Mouse (Mus musculus): ENCODE measurements around the gene Col25a1. TPM values are rescaled to one million over a fixed set of nuclear protein-coding genes. Genes with fewer than 3 reads are reported as not detected.

Col25a1 gene
- polyA plus RNA-seq, 1 experiment from 2014 or later = 25.0 TPM

GRCm38 (mm10) chr3:130291926-130292325, 160.6 kb downstream of the Col25a1 start:
- no peak for ATAC-seq (ENCODE audit: low FRiP score, low read depth)
- no peak overlapping the region for H3K4me3 ChIP-seq
- no peaks in the 10 kb centered on the region for H3K36me3 ChIP-seq
- peaks cover 5% of the 10 kb centered on the region; the same call in 1 of the 2 replicates for H3K4me1 ChIP-seq
- H3K27ac ChIP-seq = no peak overlapping the region
- H3K9ac ChIP-seq = no peak overlapping the region
- WGBS = 89% methylated on average over 5 of the region's 5 CpGs
- H3K9me3 ChIP-seq = no peaks in the 10 kb centered on the region
- no peak overlapping the region for H3K4me2 ChIP-seq (replicated peaks)
- H3K27me3 ChIP-seq = no peaks in the 10 kb centered on the region

DNA sequence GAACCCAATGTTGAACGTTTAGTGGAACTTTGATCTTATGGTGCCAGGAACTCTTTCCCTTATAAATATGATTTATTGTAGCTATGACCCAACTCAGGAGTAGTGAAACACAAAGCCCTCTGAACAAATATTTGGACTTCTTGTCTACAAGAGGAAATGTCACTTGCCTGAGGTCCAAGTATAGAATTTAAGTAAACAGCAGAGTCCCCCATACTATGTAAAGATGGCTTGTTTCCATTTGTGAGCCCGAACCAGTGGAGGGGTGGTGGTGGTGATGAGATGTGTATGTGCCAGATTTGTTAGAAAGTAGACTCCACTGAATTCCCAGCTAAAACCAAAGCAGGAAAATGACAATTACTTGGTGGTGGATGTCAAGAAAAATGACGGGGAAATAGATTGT, 169.2 kb downstream of the Col25a1 start:
- H3K4me2 ChIP-seq (replicated peaks) = no peak overlapping the region
- H3K9ac ChIP-seq = no peak overlapping the region
- H3K27ac ChIP-seq = no peak overlapping the region
- H3K27me3 ChIP-seq = no peaks in the 10 kb centered on the region
- H3K9me3 ChIP-seq = no peaks in the 10 kb centered on the region
- H3K4me1 ChIP-seq = peaks cover 10% of the 10 kb centered on the region
- ATAC-seq (ENCODE audit: low FRiP score, low read depth) = no peak
- H3K36me3 ChIP-seq = no peaks in the 10 kb centered on the region
- no peak overlapping the region for H3K4me3 ChIP-seq
- 66% methylated on average over 3 of the region's 3 CpGs for WGBS

DNA sequence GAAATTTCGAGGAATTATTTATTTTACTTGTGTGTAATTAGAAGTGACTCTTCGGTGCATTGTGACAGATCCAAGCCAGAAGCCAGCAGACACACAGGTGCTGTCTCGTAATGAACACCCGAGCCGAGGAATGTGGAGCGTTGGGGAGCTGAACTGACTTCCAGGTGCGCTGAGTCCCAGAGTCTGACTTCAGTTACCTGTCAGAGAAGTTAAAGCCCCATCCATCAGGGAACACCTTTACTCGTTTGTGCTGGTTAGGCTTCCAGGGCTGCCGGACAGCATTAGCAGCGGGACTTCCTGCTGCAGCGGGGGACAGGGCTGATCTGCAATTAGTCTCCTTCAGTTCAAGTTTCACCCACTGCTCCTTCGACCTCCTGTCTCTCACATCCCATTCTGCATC, 172.3 kb downstream of the Col25a1 start:
- Histone ChIP-seq H3K4me1 (peaks cover 12% of the 10 kb centered on the region), H3K36me3 (no peaks in the 10 kb centered on the region), H3K27me3 (no peaks in the 10 kb centered on the region), H3K4me2 (replicated peaks) (peak overlapping the region; percentile 43), H3K4me3 (0 out of 2 replicates have a peak overlapping the region, but pooled peaks have one; percentile 0), H3K9me3 (no peaks in the 10 kb centered on the region), H3K27ac (no peak overlapping the region), H3K9ac (no peak overlapping the region)
- ATAC-seq (ENCODE audit: low FRiP score, low read depth) = no peak
- 8% methylated on average over 12 of the region's 12 CpGs for WGBS

GRCm38 (mm10) chr3:130304827-130305226, 173.5 kb downstream of the Col25a1 start:
- Histone ChIP-seq H3K9ac (no peak overlapping the region), H3K36me3 (no peaks in the 10 kb centered on the region), H3K9me3 (no peaks in the 10 kb centered on the region), H3K4me1 (peaks cover 15% of the 10 kb centered on the region), H3K4me3 (no peak overlapping the region), H3K4me2 (replicated peaks) (no peak overlapping the region), H3K27me3 (no peaks in the 10 kb centered on the region), H3K27ac (no peak overlapping the region)
- ATAC-seq (ENCODE audit: low FRiP score, low read depth) = no peak
- WGBS = 74% methylated on average over 9 of the region's 9 CpGs

GRCm38 (mm10) chr3:130305686-130306085, 174.4 kb downstream of the Col25a1 start:
- no peak overlapping the region for H3K27ac ChIP-seq
- H3K9ac ChIP-seq = no peak overlapping the region
- no peak for ATAC-seq (ENCODE audit: low FRiP score, low read depth)
- H3K4me3 ChIP-seq = no peak overlapping the region
- 81% methylated on average over 9 of the region's 9 CpGs for WGBS
- H3K4me2 ChIP-seq (replicated peaks) = no peak overlapping the region
- H3K4me1 ChIP-seq = peaks cover 22% of the 10 kb centered on the region
- no peaks in the 10 kb centered on the region for H3K9me3 ChIP-seq
- H3K27me3 ChIP-seq = no peaks in the 10 kb centered on the region
- no peaks in the 10 kb centered on the region for H3K36me3 ChIP-seq

- Histone ChIP-seq H3K4me1 (peaks cover 25% of the 10 kb centered on the region), H3K27ac (no peak overlapping the region), H3K9me3 (no peaks in the 10 kb centered on the region), H3K4me3 (no peak overlapping the region), H3K4me2 (replicated peaks) (no peak overlapping the region), H3K9ac (no peak overlapping the region), H3K27me3 (no peaks in the 10 kb centered on the region), H3K36me3 (no peaks in the 10 kb centered on the region)
- 65% methylated on average over 4 of the region's 4 CpGs for WGBS
- ATAC-seq (ENCODE audit: low FRiP score, low read depth) = no peak
Measured at GRCm38 (mm10) chr3:130309277-130309676, 178.0 kb downstream of the Col25a1 start.

DNA sequence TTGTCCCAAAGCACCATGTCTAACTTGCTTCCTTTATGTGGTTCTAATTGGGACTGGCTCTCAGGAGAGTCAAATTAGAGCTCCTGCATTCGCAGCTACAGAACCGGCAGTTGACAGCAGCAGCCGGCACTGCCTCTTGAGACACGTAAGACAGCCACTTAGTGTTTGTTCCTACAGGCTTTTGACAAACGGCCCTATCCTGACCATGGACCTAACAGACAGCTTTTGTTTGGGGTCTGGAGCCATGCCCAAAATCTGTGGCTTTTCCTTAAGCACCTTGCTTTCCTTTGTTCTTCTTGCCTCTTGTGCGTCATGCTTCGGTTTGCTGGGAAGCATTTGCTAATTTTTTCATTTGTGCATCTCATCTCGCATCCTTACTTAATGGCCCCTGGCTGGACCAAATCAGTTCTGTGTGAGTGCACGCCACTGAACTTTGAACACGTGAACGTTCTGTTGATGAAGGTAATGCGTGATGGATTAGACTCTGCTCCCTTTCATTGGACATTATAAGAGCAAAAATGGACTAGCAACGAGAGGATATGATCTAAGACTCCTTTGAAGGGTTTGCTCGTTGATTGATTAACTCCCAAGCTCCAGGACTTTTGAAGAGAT, 179.5 kb downstream of the Col25a1 start:
- Histone ChIP-seq H3K4me3 (no peak overlapping the region), H3K4me2 (replicated peaks) (0 out of 2 replicates have a peak overlapping the region, but pooled peaks have one; percentile 27), H3K4me1 (peaks cover 32% of the 10 kb centered on the region), H3K9ac (no peak overlapping the region), H3K36me3 (no peaks in the 10 kb centered on the region), H3K9me3 (no peaks in the 10 kb centered on the region), H3K27me3 (no peaks in the 10 kb centered on the region), H3K27ac (no peak overlapping the region)
- 43% methylated on average over 14 of the region's 14 CpGs for WGBS
- no peak for ATAC-seq (ENCODE audit: low FRiP score, low read depth)

- WGBS = 58% methylated on average over 6 of the region's 6 CpGs
- H3K9ac ChIP-seq = no peak overlapping the region
- no peaks in the 10 kb centered on the region for H3K27me3 ChIP-seq
- H3K4me3 ChIP-seq = no peak overlapping the region
- no peak overlapping the region for H3K27ac ChIP-seq
- no peaks in the 10 kb centered on the region for H3K9me3 ChIP-seq
- H3K36me3 ChIP-seq = no peaks in the 10 kb centered on the region
- ATAC-seq (ENCODE audit: low FRiP score, low read depth) = no peak
- H3K4me1 ChIP-seq = peaks cover 43% of the 10 kb centered on the region
- H3K4me2 ChIP-seq (replicated peaks) = no peak overlapping the region
Measured at GRCm38 (mm10) chr3:130313246-130313645, 181.9 kb downstream of the Col25a1 start.

- Histone ChIP-seq H3K4me1 (no peaks in the 10 kb centered on the region; the same call in 1 of the 2 replicates), H3K4me2 (replicated peaks) (no peak overlapping the region), H3K27ac (no peak overlapping the region), H3K27me3 (no peaks in the 10 kb centered on the region), H3K4me3 (no peak overlapping the region), H3K36me3 (no peaks in the 10 kb centered on the region), H3K9me3 (no peaks in the 10 kb centered on the region), H3K9ac (no peak overlapping the region)
- 65% methylated on average over 13 of the region's 13 CpGs for WGBS
- ATAC-seq (ENCODE audit: low FRiP score, low read depth) = no peak
Measured at GRCm38 (mm10) chr3:130327039-130328015, 196.0 kb downstream of the Col25a1 start.

DNA sequence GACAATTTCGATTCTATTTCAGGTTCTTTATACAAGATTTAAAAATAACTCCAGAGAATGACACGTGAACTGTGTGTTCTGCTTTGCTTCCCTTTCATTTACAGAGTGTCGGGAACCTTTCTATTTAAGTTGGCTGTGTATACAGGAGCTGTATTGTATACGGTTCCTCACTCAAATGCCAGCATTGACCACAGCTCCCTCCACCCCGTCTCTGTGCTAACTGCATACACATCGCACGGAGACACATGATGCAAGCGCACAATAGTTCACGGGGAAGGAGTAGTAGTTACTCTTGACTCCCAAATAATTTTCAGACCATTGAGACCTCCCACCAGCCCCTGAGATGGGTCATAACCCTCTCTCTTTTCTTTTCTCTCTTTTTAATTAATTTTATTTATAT, 197.6 kb downstream of the Col25a1 start:
- H3K27ac ChIP-seq = no peak overlapping the region
- no peak overlapping the region for H3K4me2 ChIP-seq (replicated peaks)
- no peak overlapping the region for H3K9ac ChIP-seq
- no peak overlapping the region for H3K4me3 ChIP-seq
- H3K27me3 ChIP-seq = no peaks in the 10 kb centered on the region
- no peaks in the 10 kb centered on the region for H3K9me3 ChIP-seq
- ATAC-seq (ENCODE audit: low FRiP score, low read depth) = no peak
- H3K4me1 ChIP-seq = no peaks in the 10 kb centered on the region; the same call in 1 of the 2 replicates
- 91% methylated on average over 9 of the region's 9 CpGs for WGBS
- H3K36me3 ChIP-seq = no peaks in the 10 kb centered on the region

GRCm38 (mm10) chr3:130329833-130330555, 198.7 kb downstream of the Col25a1 start:
- Histone ChIP-seq H3K27me3 (no peaks in the 10 kb centered on the region), H3K36me3 (no peaks in the 10 kb centered on the region), H3K4me3 (no peak overlapping the region), H3K4me2 (replicated peaks) (no peak overlapping the region), H3K9ac (no peak overlapping the region), H3K27ac (no peak overlapping the region), H3K9me3 (no peaks in the 10 kb centered on the region), H3K4me1 (no peaks in the 10 kb centered on the region; the same call in 1 of the 2 replicates)
- ATAC-seq (ENCODE audit: low FRiP score, low read depth) = no peak
- whole genome bisulfite sequencing = 93% methylated on average over 9 of the region's 9 CpGs

- Histone ChIP-seq H3K9ac (no peak overlapping the region), H3K9me3 (no peaks in the 10 kb centered on the region), H3K27me3 (no peaks in the 10 kb centered on the region), H3K27ac (no peak overlapping the region), H3K4me1 (no peaks in the 10 kb centered on the region; the same call in 1 of the 2 replicates), H3K36me3 (no peaks in the 10 kb centered on the region), H3K4me3 (no peak overlapping the region), H3K4me2 (replicated peaks) (no peak overlapping the region)
- 85% methylated on average over 3 of the region's 3 CpGs for WGBS
- no peak for ATAC-seq (ENCODE audit: low FRiP score, low read depth)
Measured at GRCm38 (mm10) chr3:130330556-130330950, 199.3 kb downstream of the Col25a1 start.
